20 mouse cellular contexts compared by ENCODE assay signal in the genomic region with DNA sequence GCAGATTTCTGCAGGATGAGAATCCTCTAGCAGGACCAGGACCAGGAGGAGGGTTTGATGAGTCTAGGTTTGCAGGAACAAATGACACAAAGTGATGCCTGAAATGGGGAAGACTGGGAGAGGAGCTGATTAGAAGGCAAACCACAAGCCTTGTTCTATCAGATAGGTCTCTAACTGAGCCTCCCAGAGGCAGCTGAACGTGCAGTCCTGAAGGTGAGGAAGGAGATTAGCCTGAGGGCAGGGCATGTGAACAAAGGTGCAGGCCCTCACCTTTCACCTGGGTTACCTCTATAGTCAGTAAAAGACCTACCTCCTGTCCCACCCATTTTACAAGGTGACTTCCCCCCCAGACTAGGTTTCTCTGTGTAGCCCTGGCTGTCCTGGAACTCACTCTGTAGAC. TPM values are rescaled to one million over a fixed set of nuclear protein-coding genes. Genes with fewer than 3 reads are reported as not detected.
"Had no signal": no experiment of that assay in that cellular context is flagged by ENCODE, and none has a peak within 500 bp of the region (broad histone marks: within the 10 kb centered on the region; RNA-seq: fewer than 3 reads in every experiment).

No protein-coding gene starts in this region.

- H3K9me3 ChIP-seq: midbrain, embryonic 13.5 days; midbrain, embryonic 15.5 days; neural tube, embryonic 12.5 days had no signal

- DNase-seq: lung, adult 18-20 months; lung, embryonic 14.5 days; lung, postnatal 10 days; right cerebral cortex, postnatal 14 days; spleen, adult 18-20 months; thymus, adult 2 months; thymus, postnatal 36 days had no signal

- H3K4me2 ChIP-seq: lung, embryonic 14.5 days; midbrain, embryonic 11.5 days; midbrain, embryonic 13.5 days; midbrain, embryonic 15.5 days; neural tube, embryonic 12.5 days had no signal

- H3K27me3 ChIP-seq: midbrain, embryonic 13.5 days; midbrain, embryonic 15.5 days; neural tube, embryonic 12.5 days had no signal

- H3K36me3 ChIP-seq: midbrain, embryonic 13.5 days; midbrain, embryonic 15.5 days; neural tube, embryonic 12.5 days had no signal

- H3K4me3 ChIP-seq: megakaryocyte, embryonic 14.5 days; midbrain, embryonic 13.5 days; midbrain, embryonic 15.5 days; neural tube, embryonic 12.5 days had no signal

- H3K9ac ChIP-seq: liver, embryonic 14.5 days; lung, embryonic 14.5 days; midbrain, embryonic 13.5 days; midbrain, embryonic 15.5 days; neural tube, embryonic 12.5 days had no signal

- ATAC-seq: midbrain, embryonic 13.5 days; midbrain, embryonic 15.5 days had no signal

- H3K27ac ChIP-seq: liver, embryonic 14.5 days; macrophage; midbrain, embryonic 13.5 days; midbrain, embryonic 15.5 days; neural tube, embryonic 12.5 days had no signal

- H3K4me1 ChIP-seq: midbrain, embryonic 13.5 days; midbrain, embryonic 15.5 days; neural tube, embryonic 12.5 days had no signal

RNA-seq across cellular contexts. Expression of gene Syce3, which starts 10.6 kb away (rescaled TPM):
- polyA plus RNA-seq: liver, embryonic 14.5 days; liver, embryonic 16.5 days; lung, embryonic 14.5 days; lung, embryonic 16.5 days; macrophage; midbrain, embryonic 11.5 days; midbrain, embryonic 13.5 days; midbrain, embryonic 15.5 days; midbrain, postnatal 0 days; neural tube, embryonic 12.5 days; neural tube, embryonic 14.5 days; stomach, embryonic 14.5 days; stomach, embryonic 16.5 days; thymus, adult 2 months had no signal

RNA-seq across cellular contexts. Expression of gene Klhdc7b, which starts 15.0 kb away (rescaled TPM):
- polyA plus RNA-seq: liver, embryonic 14.5 days; liver, embryonic 16.5 days; lung, embryonic 14.5 days; macrophage; midbrain, embryonic 11.5 days; midbrain, embryonic 13.5 days; midbrain, postnatal 0 days; neural tube, embryonic 12.5 days had no signal

RNA-seq across cellular contexts. Expression of gene Odf3b, which starts 20.6 kb away (rescaled TPM):
- polyA plus RNA-seq: macrophage had no signal
